Mouse (Mus musculus) E14TG2a.4 (cell line): ENCODE measurements around the gene Boll.
A peak's percentile ranks its signal among the peaks of the same experiment; 100 is the strongest.

ENCODE experiments used
- CTCF ChIP-seq: conservative IDR thresholded peaks from 2 replicates; pipeline ENCODE4 v1.5.1; 2014; ENCODE audit warnings: low read length
- NANOG ChIP-seq: IDR thresholded peaks from 2 replicates; pipeline ENCODE4 v1.6.1; 2014; ENCODE audit warnings: borderline replicate concordance, low read length, mixed read lengths
- POU5F1 ChIP-seq: IDR thresholded peaks from 2 replicates; pipeline ENCODE4 v1.6.1; 2014; ENCODE audit warnings: low read length, borderline replicate concordance

DNA sequence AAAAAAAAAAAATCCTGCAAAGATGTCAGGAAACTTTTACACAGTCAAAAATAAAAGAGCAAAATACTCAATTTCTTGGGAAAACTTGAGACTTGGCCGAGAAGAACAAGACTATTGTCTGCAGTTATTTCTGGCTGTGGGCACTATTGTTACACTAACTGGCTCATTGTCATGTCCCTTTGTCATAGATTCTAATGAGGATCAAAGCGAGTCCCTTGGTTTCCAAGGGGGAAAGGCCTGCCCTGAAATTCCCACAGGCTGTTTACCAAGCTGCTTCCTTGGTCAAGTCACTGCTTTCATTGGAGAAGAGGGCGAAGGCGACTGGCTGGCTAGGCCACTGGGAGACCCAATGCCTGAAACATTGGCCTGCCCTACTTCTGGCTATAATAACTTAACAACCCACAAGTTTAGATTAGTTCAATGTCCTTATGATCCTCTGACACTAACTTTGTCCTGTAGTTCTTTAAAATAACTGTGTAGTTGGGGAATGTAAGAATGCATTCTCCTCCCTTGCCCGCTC is 157.4 kb downstream of the Boll start:
- no peak for TF ChIP-seq CTCF
- TF ChIP-seq POU5F1, result no peak
- TF ChIP-seq NANOG, result peak; percentile 77; the same call in 1 of the 2 replicates
